Mouse (Mus musculus): ENCODE results near the gene Agl. TPM values are rescaled to one million over a fixed set of nuclear protein-coding genes. Genes with fewer than 3 reads are reported as not detected.

Agl gene
- 15.9 and 16.3 TPM in 2 replicates for polyA plus RNA-seq (2016; fragmentation: Nextera tagmentation; extraction: Ambion mirVana)

DNA sequence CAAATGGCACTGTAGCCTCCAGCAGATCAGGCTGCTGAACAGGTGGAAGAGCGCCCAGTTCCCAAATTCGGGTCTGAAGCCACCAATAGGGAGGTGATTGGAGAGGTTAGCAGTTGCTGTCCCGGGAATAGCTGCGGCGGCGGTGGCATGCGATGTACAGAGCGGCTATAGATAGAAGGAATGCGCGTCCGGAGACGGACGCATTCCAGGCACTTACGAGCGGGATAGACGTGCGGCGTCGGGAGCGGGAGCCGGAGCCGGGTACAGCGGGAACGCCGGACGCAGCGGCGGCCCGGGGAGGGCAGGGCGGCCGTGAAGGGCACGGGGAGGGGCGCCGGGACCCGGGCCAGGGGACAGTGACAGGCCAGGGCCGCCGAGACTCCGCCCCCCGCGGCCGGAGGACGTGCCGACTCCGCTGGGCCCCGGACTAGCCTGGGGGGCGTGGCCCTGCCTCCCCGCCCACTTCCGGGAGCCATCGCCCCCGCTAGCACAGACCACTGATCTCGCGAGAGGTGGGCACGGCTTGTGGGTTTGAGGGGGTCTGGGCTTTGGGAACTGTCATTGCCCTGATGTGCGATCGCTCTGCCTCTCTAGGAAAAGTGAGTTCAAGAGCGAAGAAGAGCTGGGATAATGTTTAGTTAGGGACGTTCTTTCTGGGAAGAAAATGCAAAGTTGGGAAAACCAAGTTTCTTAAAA is at the start of gene Agl:
Agl (minus strand) TSS at position 356 of the 696 bp plus-strand sequence.
- Histone ChIP-seq H3K27ac (peak within 1 kb of the TSS; percentile 78), H3K4me1 (peaks cover 15% of the 10 kb centered on the region), H3K36me3 (replicated peaks) (no peaks in the 10 kb centered on the region), H3K9me3 (no peaks in the 10 kb centered on the region), H3K9ac (peak within 1 kb of the TSS; percentile 74), H3K4me2 (peak within 1 kb of the TSS; percentile 66), H3K4me3 (replicated peaks) (peak within 1 kb of the TSS; percentile 84), H3K27me3 (no peaks in the 10 kb centered on the region)
- ATAC-seq (ENCODE audit: low FRiP score) = peak; percentile 99
- under 1% methylated on average over 50 of the region's 57 CpGs for WGBS

- WGBS = 85% methylated on average over 6 of the region's 6 CpGs
- H3K9ac ChIP-seq = no peak overlapping the region
Observed at GRCm38 (mm10) chr3:116857611-116858010, 49.6 kb upstream of the Agl start.

DNA sequence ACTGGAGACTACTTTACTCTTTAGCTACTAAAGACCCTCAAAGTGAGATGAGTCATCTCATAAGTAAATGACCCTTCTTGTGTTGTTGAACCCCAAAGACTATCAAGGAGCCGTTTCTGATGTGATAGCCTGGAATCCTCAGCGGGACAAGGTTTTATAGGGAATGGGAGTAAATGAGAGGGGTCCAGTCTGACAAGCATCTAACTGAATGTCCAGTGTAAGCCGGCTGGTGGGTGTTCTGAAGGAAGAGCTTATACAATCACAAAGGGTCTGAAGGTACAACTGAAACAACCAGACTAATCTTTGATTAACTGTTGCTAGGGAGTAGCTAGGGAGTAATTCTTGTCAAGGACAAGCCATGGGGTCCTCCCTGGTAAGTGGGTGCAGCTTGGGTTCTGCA is 44.5 kb upstream of the Agl start:
- ATAC-seq (ENCODE audit: low FRiP score) = no peak
- no peak overlapping the region for H3K4me2 ChIP-seq
- no peaks in the 10 kb centered on the region for H3K36me3 ChIP-seq (replicated peaks)
- H3K4me1 ChIP-seq = no peaks in the 10 kb centered on the region
- 90% methylated on average over 3 of the region's 3 CpGs for WGBS
- no peak overlapping the region for H3K27ac ChIP-seq
- H3K27me3 ChIP-seq = no peaks in the 10 kb centered on the region
- H3K4me3 ChIP-seq (replicated peaks) = no peak overlapping the region
- H3K9ac ChIP-seq = no peak overlapping the region
- no peaks in the 10 kb centered on the region for H3K9me3 ChIP-seq

More at GRCm38 (mm10) chr3:116857611-116858010, 49.6 kb upstream of the Agl start:
- no peaks in the 10 kb centered on the region for H3K36me3 ChIP-seq (replicated peaks)
- no peaks in the 10 kb centered on the region for H3K9me3 ChIP-seq
- H3K4me1 ChIP-seq = no peaks in the 10 kb centered on the region
- H3K4me3 ChIP-seq (replicated peaks) = no peak overlapping the region
- no peak overlapping the region for H3K4me2 ChIP-seq
- ATAC-seq (ENCODE audit: low FRiP score) = no peak
- no peaks in the 10 kb centered on the region for H3K27me3 ChIP-seq
- no peak overlapping the region for H3K27ac ChIP-seq

DNA sequence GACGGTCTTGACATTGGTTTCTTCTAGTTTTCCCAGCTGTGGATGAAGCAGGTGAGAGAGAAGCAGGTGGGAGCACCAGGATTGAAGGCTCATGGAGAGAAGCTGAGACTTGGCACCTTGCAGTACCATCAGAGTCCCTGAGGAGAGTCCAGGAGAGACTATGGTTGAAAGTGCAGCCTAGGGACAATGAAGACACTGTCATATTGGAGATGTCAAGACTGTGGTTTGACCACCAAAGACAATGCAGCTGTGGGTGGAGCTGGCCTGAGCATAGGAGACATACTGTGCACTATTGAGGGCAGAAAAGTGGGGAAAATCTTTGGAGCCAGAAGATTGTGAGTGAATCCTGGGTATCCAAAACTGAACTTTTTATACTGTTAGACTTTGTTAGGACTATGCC is 42.4 kb upstream of the Agl start:
- Histone ChIP-seq H3K4me1 (no peaks in the 10 kb centered on the region), H3K4me2 (no peak overlapping the region), H3K27me3 (no peaks in the 10 kb centered on the region), H3K9ac (no peak overlapping the region), H3K27ac (no peak overlapping the region), H3K4me3 (replicated peaks) (no peak overlapping the region), H3K36me3 (replicated peaks) (no peaks in the 10 kb centered on the region), H3K9me3 (no peaks in the 10 kb centered on the region)
- no peak for ATAC-seq (ENCODE audit: low FRiP score)
- WGBS = 89% methylated on average over 1 of the region's 1 CpGs

GRCm38 (mm10) chr3:116848936-116849335 is 41.0 kb upstream of the Agl start:
- Histone ChIP-seq H3K27ac (no peak overlapping the region), H3K4me3 (replicated peaks) (no peak overlapping the region), H3K4me1 (no peaks in the 10 kb centered on the region), H3K9ac (no peak overlapping the region), H3K36me3 (replicated peaks) (no peaks in the 10 kb centered on the region), H3K9me3 (no peaks in the 10 kb centered on the region), H3K4me2 (no peak overlapping the region), H3K27me3 (no peaks in the 10 kb centered on the region)
- 87% methylated on average over 4 of the region's 4 CpGs for WGBS
- ATAC-seq (ENCODE audit: low FRiP score) = no peak

DNA sequence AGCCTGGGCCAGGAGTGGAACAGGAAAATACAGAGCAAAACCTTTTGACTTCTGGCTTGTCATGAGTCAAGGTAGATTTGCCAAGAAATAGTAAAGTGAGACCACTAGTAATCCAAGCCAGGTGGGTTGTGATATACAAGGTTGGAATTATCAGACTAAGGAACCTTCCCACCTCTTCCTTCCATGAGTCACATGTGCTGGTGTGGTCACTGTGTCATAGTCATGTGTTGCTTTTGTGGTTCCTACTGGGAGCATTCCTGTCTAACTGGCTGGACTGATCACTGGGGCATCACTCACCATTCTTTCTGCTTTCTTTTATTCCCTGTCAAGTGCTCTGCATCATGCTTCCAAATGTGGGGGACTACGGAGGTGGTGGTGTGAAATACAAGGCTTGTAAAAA is 40.1 kb upstream of the Agl start:
- Histone ChIP-seq H3K4me1 (no peaks in the 10 kb centered on the region), H3K27me3 (no peaks in the 10 kb centered on the region), H3K4me2 (no peak overlapping the region), H3K9me3 (no peaks in the 10 kb centered on the region), H3K4me3 (replicated peaks) (no peak overlapping the region), H3K9ac (no peak overlapping the region), H3K27ac (no peak overlapping the region), H3K36me3 (replicated peaks) (no peaks in the 10 kb centered on the region)
- ATAC-seq (ENCODE audit: low FRiP score) = no peak
- 95% methylated on average over 1 of the region's 1 CpGs for WGBS

- H3K4me1 ChIP-seq = no peaks in the 10 kb centered on the region
- H3K9ac ChIP-seq = no peak overlapping the region
- no peaks in the 10 kb centered on the region for H3K36me3 ChIP-seq (replicated peaks)
- H3K4me3 ChIP-seq (replicated peaks) = no peak overlapping the region
- H3K4me2 ChIP-seq = no peak overlapping the region
- no peaks in the 10 kb centered on the region for H3K9me3 ChIP-seq
- 93% methylated on average over 4 of the region's 4 CpGs for WGBS
- H3K27ac ChIP-seq = no peak overlapping the region
- no peaks in the 10 kb centered on the region for H3K27me3 ChIP-seq
- ATAC-seq (ENCODE audit: low FRiP score) = no peak
Observed at GRCm38 (mm10) chr3:116846084-116846483, 38.1 kb upstream of the Agl start.

- H3K4me3 ChIP-seq (replicated peaks) = no peak overlapping the region
- H3K9me3 ChIP-seq = no peaks in the 10 kb centered on the region
- H3K4me2 ChIP-seq = no peak overlapping the region
- no peaks in the 10 kb centered on the region for H3K36me3 ChIP-seq (replicated peaks)
- WGBS = 90% methylated on average over 10 of the region's 10 CpGs
- H3K27me3 ChIP-seq = no peaks in the 10 kb centered on the region
- no peak for ATAC-seq (ENCODE audit: low FRiP score)
- H3K27ac ChIP-seq = no peak overlapping the region
- no peaks in the 10 kb centered on the region for H3K4me1 ChIP-seq
- H3K9ac ChIP-seq = no peak overlapping the region
Observed at GRCm38 (mm10) chr3:116844880-116845579, 37.1 kb upstream of the Agl start.

DNA sequence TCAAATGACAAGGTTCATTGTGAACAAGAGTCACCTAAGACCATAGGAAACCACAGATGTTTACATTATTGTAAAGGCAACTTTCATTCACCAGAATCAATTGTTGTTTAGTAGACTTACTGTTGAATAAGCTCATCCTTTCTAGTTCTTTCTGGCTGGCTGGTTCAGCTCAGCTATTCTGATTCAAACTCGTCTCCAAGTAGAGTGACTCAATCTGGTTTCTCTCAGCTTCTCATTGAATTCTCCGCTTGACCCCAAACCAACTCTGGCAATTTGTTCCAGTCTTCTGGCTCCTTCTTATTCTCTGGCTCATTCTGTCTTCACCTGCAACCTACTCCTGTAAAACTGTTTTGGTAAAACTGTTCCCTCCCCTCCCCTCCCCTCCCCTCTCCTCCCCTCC is 33.3 kb upstream of the Agl start:
- no peak overlapping the region for H3K4me2 ChIP-seq
- H3K4me1 ChIP-seq = no peaks in the 10 kb centered on the region
- no peak overlapping the region for H3K9ac ChIP-seq
- no peaks in the 10 kb centered on the region for H3K36me3 ChIP-seq (replicated peaks)
- no peak overlapping the region for H3K4me3 ChIP-seq (replicated peaks)
- no peaks in the 10 kb centered on the region for H3K9me3 ChIP-seq
- H3K27me3 ChIP-seq = no peaks in the 10 kb centered on the region
- no peak overlapping the region for H3K27ac ChIP-seq
- WGBS = 77% methylated on average over 2 of the region's 2 CpGs
- no peak for ATAC-seq (ENCODE audit: low FRiP score)

DNA sequence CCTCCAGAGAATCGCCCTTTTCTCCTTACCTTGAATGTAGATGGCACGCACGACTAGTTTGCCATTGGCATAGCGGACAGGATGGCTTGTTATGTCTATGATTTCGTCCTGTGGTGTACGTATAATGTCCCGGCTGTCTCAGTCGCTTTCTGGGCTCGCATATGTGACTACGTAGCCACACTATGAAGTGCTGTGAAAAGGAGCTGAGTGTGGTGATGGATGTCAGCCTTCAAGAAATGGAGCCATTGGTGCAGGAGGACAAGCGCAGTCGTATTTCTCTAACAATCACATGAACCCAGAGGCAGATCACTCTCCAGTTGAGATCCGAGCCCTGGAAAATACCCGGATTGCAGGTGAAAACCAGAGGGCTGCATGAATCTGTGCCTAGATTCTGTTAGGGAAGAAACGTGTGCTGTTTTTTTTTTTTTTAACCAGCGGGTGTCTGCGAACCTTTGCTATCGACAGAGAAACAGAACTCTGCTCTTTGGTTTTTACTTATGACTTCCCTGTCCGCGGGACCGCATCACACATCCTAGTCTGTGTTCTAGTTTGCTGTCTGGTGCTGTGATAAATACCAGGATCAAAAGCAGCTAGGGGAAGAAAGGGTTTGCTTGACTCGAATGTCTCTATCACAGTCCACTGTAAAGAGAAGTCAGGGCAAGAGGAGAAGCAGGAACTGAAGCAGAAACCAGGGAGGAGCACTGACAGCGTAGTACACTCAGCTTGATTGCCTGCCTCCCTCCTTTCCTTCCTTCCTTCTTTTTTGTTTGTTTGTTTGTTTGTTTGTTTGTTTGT is 28.9 kb upstream of the Agl start:
- no peak overlapping the region for H3K27ac ChIP-seq
- 83% methylated on average over 23 of the region's 23 CpGs for WGBS

GRCm38 (mm10) chr3:116835770-116836680 is 28.1 kb upstream of the Agl start:
- H3K27ac ChIP-seq = no peak overlapping the region
- H3K4me1 ChIP-seq = peaks cover 4% of the 10 kb centered on the region; the same call in 1 of the 2 replicates
- 25% methylated on average over 21 of the region's 21 CpGs for WGBS
- H3K9ac ChIP-seq = peak overlapping the region; percentile 44; the same call in 1 of the 2 replicates
- no peaks in the 10 kb centered on the region for H3K27me3 ChIP-seq
- H3K36me3 ChIP-seq (replicated peaks) = no peaks in the 10 kb centered on the region
- peak overlapping the region; percentile 60 for H3K4me2 ChIP-seq
- no peaks in the 10 kb centered on the region for H3K9me3 ChIP-seq
- H3K4me3 ChIP-seq (replicated peaks) = peak overlapping the region; percentile 33
- peak; percentile 87 for ATAC-seq (ENCODE audit: low FRiP score)

More for the DNA sequence above, 28.9 kb upstream of the Agl start:
- Histone ChIP-seq H3K4me3 (replicated peaks) (no peak overlapping the region), H3K27me3 (no peaks in the 10 kb centered on the region), H3K4me2 (no peak overlapping the region), H3K9me3 (no peaks in the 10 kb centered on the region), H3K9ac (no peak overlapping the region), H3K4me1 (peaks cover 4% of the 10 kb centered on the region; the same call in 1 of the 2 replicates), H3K36me3 (replicated peaks) (no peaks in the 10 kb centered on the region)
- ATAC-seq (ENCODE audit: low FRiP score) = peak; percentile 24; the same call in 1 of the 2 replicates
